Mouse (Mus musculus) erythroblast, adult 5-6 weeks (primary cell): Measurements from ENCODE around the gene Olfr1229. TPM values are rescaled to one million over a fixed set of nuclear protein-coding genes. Genes with fewer than 3 reads are reported as not detected.

Experiments used
- ATAC-seq: replicated peaks from 2 replicates; pipeline ENCODE4 v1.8.0; 2016; ENCODE audit warnings: moderate number of reproducible peaks, mild to moderate bottlenecking, moderate TSS enrichment, inconsistent platforms; ENCODE audit not compliant: poor library complexity, low FRiP score, severe bottlenecking
- total RNA-seq, 2 experiments: library from RNA; stranded (forward) in 1 of 2; stranded (reverse) in 1 of 2; fragments of 150-400 nt in 1 of 2; fragments of 200-764, 138-1000 nt in 1 of 2; gene quantifications; 2 replicates each; pipeline versions ENCODE4 v1.2.3 to v1.2.4; 2015 to 2017; ENCODE audit warnings: low replicate concordance in 2 of 2

The Olfr1229 gene
- total RNA-seq (2015; ENCODE audit: low replicate concordance) (not detected in 2 replicates), total RNA-seq (2017; ENCODE audit: low replicate concordance) (not detected in 2 replicates)

- no peak for ATAC-seq
These were observed at the start of gene Olfr1229 for GRCm38 (mm10) chr2:89287914-89288313. Olfr1229 (minus strand) TSS chr2:89288014.

DNA sequence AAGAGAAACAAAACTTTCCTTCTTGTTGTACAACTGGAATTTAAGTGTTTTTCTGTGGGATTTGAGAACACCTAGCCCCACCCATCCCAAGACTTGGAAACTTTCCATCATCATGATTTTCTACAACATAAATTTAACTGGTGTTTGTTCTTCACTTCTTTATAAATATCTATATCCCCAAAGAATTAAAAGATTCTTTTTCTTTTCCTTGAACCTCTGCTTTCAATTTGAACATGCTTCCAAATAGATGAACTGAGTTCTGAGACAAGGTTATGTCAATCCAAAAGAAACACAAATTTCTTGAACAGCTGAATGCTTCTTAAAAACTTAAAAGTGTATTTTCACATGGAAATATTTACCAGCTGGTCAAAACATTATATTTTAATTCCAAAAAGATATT lies 41.8 kb upstream of the Olfr1229 start, which contains the start of gene Olfr1232:
TSS of gene Olfr1232 (minus strand) at position 101 of the 400 bp plus-strand sequence.
- no peak for ATAC-seq

GRCm38 (mm10) chr2:89306974-89307373 lies 19.2 kb upstream of the Olfr1229 start, which contains the start of gene Olfr1231:
Olfr1231 (minus strand) TSS chr2:89307074.
- ATAC-seq: no peak

GRCm38 (mm10) chr2:89297168-89297567 lies 9.4 kb upstream of the Olfr1229 start, which contains the start of gene Olfr1230:
Olfr1230 (minus strand) TSS chr2:89297268.
- no peak for ATAC-seq

GRCm38 (mm10) chr2:89253962-89254361 lies 33.9 kb downstream of the Olfr1229 start, which contains the start of gene Olfr1228:
Olfr1228 (minus strand) TSS chr2:89254062.
- ATAC-seq: no peak

Other genes with a start within 250 kb of the Olfr1229 start
- not detected in 2 replicates for gene Olfr1218, start 226.8 kb downstream of the Olfr1229 start, total RNA-seq (2015; ENCODE audit: low replicate concordance)
- 0.14 TPM in 1 of 2 replicates, not detected in the other for gene Olfr1218, start 226.8 kb downstream of the Olfr1229 start, total RNA-seq (2017; ENCODE audit: low replicate concordance)
- not detected in 2 replicates for gene Olfr1219, start 204.5 kb downstream of the Olfr1229 start, total RNA-seq (2015; ENCODE audit: low replicate concordance)
- gene Olfr1219, start 204.5 kb downstream of the Olfr1229 start, total RNA-seq (2017; ENCODE audit: low replicate concordance): 0.09 TPM in 1 of 2 replicates, not detected in the other
- gene Olfr1220, start 181.2 kb downstream of the Olfr1229 start, total RNA-seq (2015; ENCODE audit: low replicate concordance): not detected in 2 replicates
- not detected in 2 replicates for gene Olfr1220, start 181.2 kb downstream of the Olfr1229 start, total RNA-seq (2017; ENCODE audit: low replicate concordance)
- gene Olfr1221, start 170.7 kb downstream of the Olfr1229 start, total RNA-seq (2015; ENCODE audit: low replicate concordance): not detected in 2 replicates
- not detected in 2 replicates for gene Olfr1221, start 170.7 kb downstream of the Olfr1229 start, total RNA-seq (2017; ENCODE audit: low replicate concordance)
- gene Olfr1222, start 155.0 kb downstream of the Olfr1229 start, total RNA-seq (2015; ENCODE audit: low replicate concordance): 0.21 TPM in 1 of 2 replicates, not detected in the other
- not detected in 2 replicates for gene Olfr1222, start 155.0 kb downstream of the Olfr1229 start, total RNA-seq (2017; ENCODE audit: low replicate concordance)
- not detected in 2 replicates for gene Olfr1223, start 136.5 kb downstream of the Olfr1229 start, total RNA-seq (2015; ENCODE audit: low replicate concordance)
- not detected in 2 replicates for gene Olfr1223, start 136.5 kb downstream of the Olfr1229 start, total RNA-seq (2017; ENCODE audit: low replicate concordance)
- not detected in 2 replicates for gene Olfr1224-ps1, start 123.9 kb downstream of the Olfr1229 start, total RNA-seq (2015; ENCODE audit: low replicate concordance)
- not detected in 2 replicates for gene Olfr1224-ps1, start 123.9 kb downstream of the Olfr1229 start, total RNA-seq (2017; ENCODE audit: low replicate concordance)
- gene Olfr1225, start 113.3 kb downstream of the Olfr1229 start, total RNA-seq (2015; ENCODE audit: low replicate concordance): not detected in 2 replicates
- not detected in 2 replicates for gene Olfr1225, start 113.3 kb downstream of the Olfr1229 start, total RNA-seq (2017; ENCODE audit: low replicate concordance)
- not detected in 2 replicates for gene Olfr1226, start 88.0 kb downstream of the Olfr1229 start, total RNA-seq (2015; ENCODE audit: low replicate concordance)
- gene Olfr1226, start 88.0 kb downstream of the Olfr1229 start, total RNA-seq (2017; ENCODE audit: low replicate concordance): not detected in 2 replicates
- gene Olfr1228, start 34.0 kb downstream of the Olfr1229 start, total RNA-seq (2015; ENCODE audit: low replicate concordance): not detected in 2 replicates
- gene Olfr1228, start 34.0 kb downstream of the Olfr1229 start, total RNA-seq (2017; ENCODE audit: low replicate concordance): not detected in 2 replicates
- not detected in 2 replicates for gene Olfr1230, start 9.3 kb upstream of the Olfr1229 start, total RNA-seq (2015; ENCODE audit: low replicate concordance)
- gene Olfr1230, start 9.3 kb upstream of the Olfr1229 start, total RNA-seq (2017; ENCODE audit: low replicate concordance): not detected in 2 replicates
- gene Olfr1231, start 19.1 kb upstream of the Olfr1229 start, total RNA-seq (2015; ENCODE audit: low replicate concordance): not detected in 2 replicates
- gene Olfr1231, start 19.1 kb upstream of the Olfr1229 start, total RNA-seq (2017; ENCODE audit: low replicate concordance): not detected in 2 replicates
- gene Olfr1232, start 41.7 kb upstream of the Olfr1229 start, total RNA-seq (2015; ENCODE audit: low replicate concordance): not detected in 2 replicates
- gene Olfr1232, start 41.7 kb upstream of the Olfr1229 start, total RNA-seq (2017; ENCODE audit: low replicate concordance): not detected in 2 replicates
- gene Olfr1233, start 54.4 kb upstream of the Olfr1229 start, total RNA-seq (2015; ENCODE audit: low replicate concordance): not detected in 2 replicates
- not detected in 2 replicates for gene Olfr1233, start 54.4 kb upstream of the Olfr1229 start, total RNA-seq (2017; ENCODE audit: low replicate concordance)
- not detected in 2 replicates for gene Olfr1234, start 76.9 kb upstream of the Olfr1229 start, total RNA-seq (2015; ENCODE audit: low replicate concordance)
- gene Olfr1234, start 76.9 kb upstream of the Olfr1229 start, total RNA-seq (2017; ENCODE audit: low replicate concordance): not detected in 2 replicates
- gene Olfr1238, start 121.7 kb upstream of the Olfr1229 start, total RNA-seq (2015; ENCODE audit: low replicate concordance): not detected in 2 replicates
- gene Olfr1238, start 121.7 kb upstream of the Olfr1229 start, total RNA-seq (2017; ENCODE audit: low replicate concordance): not detected in 2 replicates
- not detected in 2 replicates for gene Olfr1239, start 132.4 kb upstream of the Olfr1229 start, total RNA-seq (2015; ENCODE audit: low replicate concordance)
- not detected in 2 replicates for gene Olfr1239, start 132.4 kb upstream of the Olfr1229 start, total RNA-seq (2017; ENCODE audit: low replicate concordance)
- not detected in 2 replicates for gene Olfr1240, start 155.0 kb upstream of the Olfr1229 start, total RNA-seq (2015; ENCODE audit: low replicate concordance)
- gene Olfr1240, start 155.0 kb upstream of the Olfr1229 start, total RNA-seq (2017; ENCODE audit: low replicate concordance): not detected in 2 replicates
- gene Olfr1241, start 199.1 kb upstream of the Olfr1229 start, total RNA-seq (2015; ENCODE audit: low replicate concordance): not detected in 2 replicates
- not detected in 2 replicates for gene Olfr1241, start 199.1 kb upstream of the Olfr1229 start, total RNA-seq (2017; ENCODE audit: low replicate concordance)
- not detected in 2 replicates for gene Olfr1242, start 210.3 kb upstream of the Olfr1229 start, total RNA-seq (2015; ENCODE audit: low replicate concordance)
- gene Olfr1242, start 210.3 kb upstream of the Olfr1229 start, total RNA-seq (2017; ENCODE audit: low replicate concordance): not detected in 2 replicates
- not detected in 2 replicates for gene Olfr1243, start 243.5 kb upstream of the Olfr1229 start, total RNA-seq (2015; ENCODE audit: low replicate concordance)
- not detected in 2 replicates for gene Olfr1243, start 243.5 kb upstream of the Olfr1229 start, total RNA-seq (2017; ENCODE audit: low replicate concordance)